Mouse (Mus musculus): Measurements from ENCODE around the gene Mettl8. TPM values are rescaled to one million over a fixed set of nuclear protein-coding genes. Genes with fewer than 3 reads are reported as not detected.

Gene Mettl8
- polyA plus RNA-seq, 1 experiment, result 18.9 TPM

GRCm38 (mm10) chr2:70998771-70999170, 56.6 kb downstream of the Mettl8 start:
- Histone ChIP-seq H3K36me3 (ENCODE audit: control insufficient read depth, insufficient read depth, low read length) (no peaks in the 10 kb centered on the region), H3K27me3 (ENCODE audit: control insufficient read depth, insufficient read depth, low read length) (no peaks in the 10 kb centered on the region), H3K27ac (ENCODE audit: control insufficient read depth, insufficient read depth, low read length) (no peak overlapping the region), H3K4me3 (ENCODE audit: control insufficient read depth, insufficient read depth, low read length) (no peak overlapping the region), H3K4me1 (replicated peaks; ENCODE audit: control insufficient read depth, insufficient read depth, low read length) (peaks cover 10% of the 10 kb centered on the region)
- no peak for TF ChIP-seq POLR2A (IDR thresholded peaks at IDR 0.05; ENCODE audit: control insufficient read depth, extremely low read depth, insufficient read depth, low read length, poor library complexity)
- no peak for TF ChIP-seq CTCF (IDR thresholded peaks at IDR 0.05; ENCODE audit: borderline replicate concordance, control insufficient read depth, extremely low read depth, insufficient read depth, low read length, poor library complexity)
- DNase-seq, result no peak
- WGBS, result 87% methylated on average over 2 of the region's 2 CpGs

GRCm38 (mm10) chr2:70996438-70996837, 58.9 kb downstream of the Mettl8 start:
- no peak for TF ChIP-seq POLR2A (IDR thresholded peaks at IDR 0.05; ENCODE audit: control insufficient read depth, extremely low read depth, insufficient read depth, low read length, poor library complexity)
- no peak for TF ChIP-seq CTCF (IDR thresholded peaks at IDR 0.05; ENCODE audit: borderline replicate concordance, control insufficient read depth, extremely low read depth, insufficient read depth, low read length, poor library complexity)
- Histone ChIP-seq H3K4me1 (replicated peaks; ENCODE audit: control insufficient read depth, insufficient read depth, low read length) (peaks cover 14% of the 10 kb centered on the region), H3K36me3 (ENCODE audit: control insufficient read depth, insufficient read depth, low read length) (no peaks in the 10 kb centered on the region), H3K27me3 (ENCODE audit: control insufficient read depth, insufficient read depth, low read length) (no peaks in the 10 kb centered on the region), H3K27ac (ENCODE audit: control insufficient read depth, insufficient read depth, low read length) (no peak overlapping the region), H3K4me3 (ENCODE audit: control insufficient read depth, insufficient read depth, low read length) (no peak overlapping the region)
- WGBS, result over 99% methylated on average over 7 of the region's 7 CpGs
- DNase-seq, result no peak

- Histone ChIP-seq H3K27ac (ENCODE audit: control insufficient read depth, insufficient read depth, low read length) (no peak overlapping the region), H3K4me3 (ENCODE audit: control insufficient read depth, insufficient read depth, low read length) (no peak overlapping the region), H3K36me3 (ENCODE audit: control insufficient read depth, insufficient read depth, low read length) (no peaks in the 10 kb centered on the region), H3K4me1 (replicated peaks; ENCODE audit: control insufficient read depth, insufficient read depth, low read length) (peaks cover 14% of the 10 kb centered on the region), H3K27me3 (ENCODE audit: control insufficient read depth, insufficient read depth, low read length) (no peaks in the 10 kb centered on the region)
- WGBS, result 94% methylated on average over 4 of the region's 4 CpGs
- no peak for DNase-seq
- TF ChIP-seq POLR2A (IDR thresholded peaks at IDR 0.05; ENCODE audit: control insufficient read depth, extremely low read depth, insufficient read depth, low read length, poor library complexity) (no peak), CTCF (IDR thresholded peaks at IDR 0.05; ENCODE audit: borderline replicate concordance, control insufficient read depth, extremely low read depth, insufficient read depth, low read length, poor library complexity) (no peak)
These were observed 59.5 kb downstream of the Mettl8 start for GRCm38 (mm10) chr2:70995900-70996299.

- Histone ChIP-seq H3K4me1 (replicated peaks; ENCODE audit: control insufficient read depth, insufficient read depth, low read length) (peaks cover 19% of the 10 kb centered on the region), H3K36me3 (ENCODE audit: control insufficient read depth, insufficient read depth, low read length) (no peaks in the 10 kb centered on the region), H3K4me3 (ENCODE audit: control insufficient read depth, insufficient read depth, low read length) (no peak overlapping the region), H3K27ac (ENCODE audit: control insufficient read depth, insufficient read depth, low read length) (no peak overlapping the region), H3K27me3 (ENCODE audit: control insufficient read depth, insufficient read depth, low read length) (no peaks in the 10 kb centered on the region)
- WGBS, result 96% methylated on average over 3 of the region's 3 CpGs
- DNase-seq, result no peak
- TF ChIP-seq POLR2A (IDR thresholded peaks at IDR 0.05; ENCODE audit: control insufficient read depth, extremely low read depth, insufficient read depth, low read length, poor library complexity), result no peak
- TF ChIP-seq CTCF (IDR thresholded peaks at IDR 0.05; ENCODE audit: borderline replicate concordance, control insufficient read depth, extremely low read depth, insufficient read depth, low read length, poor library complexity), result no peak
These were observed 61.6 kb downstream of the Mettl8 start for GRCm38 (mm10) chr2:70993740-70994139.

- H3K36me3 ChIP-seq (ENCODE audit: control insufficient read depth, insufficient read depth, low read length), result no peaks in the 10 kb centered on the region
- 90% methylated on average over 2 of the region's 2 CpGs for WGBS
- no peaks in the 10 kb centered on the region for H3K27me3 ChIP-seq (ENCODE audit: control insufficient read depth, insufficient read depth, low read length)
- peak; percentile 54 for DNase-seq
- TF ChIP-seq CTCF (IDR thresholded peaks at IDR 0.05; ENCODE audit: borderline replicate concordance, control insufficient read depth, extremely low read depth, insufficient read depth, low read length, poor library complexity) (no peak), POLR2A (IDR thresholded peaks at IDR 0.05; ENCODE audit: control insufficient read depth, extremely low read depth, insufficient read depth, low read length, poor library complexity) (no peak)
- H3K4me1 ChIP-seq (replicated peaks; ENCODE audit: control insufficient read depth, insufficient read depth, low read length), result peaks cover 21% of the 10 kb centered on the region
- H3K4me3 ChIP-seq (ENCODE audit: control insufficient read depth, insufficient read depth, low read length), result no peak overlapping the region
- no peak overlapping the region for H3K27ac ChIP-seq (ENCODE audit: control insufficient read depth, insufficient read depth, low read length)
These were observed 62.7 kb downstream of the Mettl8 start for GRCm38 (mm10) chr2:70992715-70993114.

- TF ChIP-seq CTCF (IDR thresholded peaks at IDR 0.05; ENCODE audit: borderline replicate concordance, control insufficient read depth, extremely low read depth, insufficient read depth, low read length, poor library complexity) (no peak), POLR2A (IDR thresholded peaks at IDR 0.05; ENCODE audit: control insufficient read depth, extremely low read depth, insufficient read depth, low read length, poor library complexity) (no peak)
- no peaks in the 10 kb centered on the region for H3K27me3 ChIP-seq (ENCODE audit: control insufficient read depth, insufficient read depth, low read length)
- H3K27ac ChIP-seq (ENCODE audit: control insufficient read depth, insufficient read depth, low read length), result no peak overlapping the region
- 58% methylated on average over 4 of the region's 4 CpGs for WGBS
- H3K36me3 ChIP-seq (ENCODE audit: control insufficient read depth, insufficient read depth, low read length), result no peaks in the 10 kb centered on the region
- no peak overlapping the region for H3K4me3 ChIP-seq (ENCODE audit: control insufficient read depth, insufficient read depth, low read length)
- peaks cover 16% of the 10 kb centered on the region for H3K4me1 ChIP-seq (replicated peaks; ENCODE audit: control insufficient read depth, insufficient read depth, low read length)
- DNase-seq, result no peak
These were observed 65.2 kb downstream of the Mettl8 start for GRCm38 (mm10) chr2:70990196-70990595.

All from thymus, adult 2 months (tissue).